Mouse (Mus musculus) splenic B cell, adult 2 months (primary cell): ENCODE measurements around the gene Olfr248.
"Not testable (repeated sequence)": the region's sequence is repeated elsewhere in the genome, so short reads cannot be mapped to it uniquely, and the experiment has no call there.

Source experiments
- DNase-seq: peaks from one replicate; pipeline ENCODE4 v3.0.0-alpha.2; 2011; ENCODE audit warnings: low read depth, low spot score
- H3K27me3 ChIP-seq: 2 replicates; pipeline ENCODE4 v1.6.1; 2012; ENCODE audit warnings: mild to moderate bottlenecking, low read length, moderate library complexity, mixed read lengths; ENCODE audit not compliant: control insufficient read depth, poor library complexity, insufficient read depth, severe bottlenecking
- H3K36me3 ChIP-seq: 2 replicates; pipeline ENCODE4 v1.6.1; 2012; ENCODE audit warnings: mild to moderate bottlenecking, low read length, moderate library complexity, mixed read lengths; ENCODE audit not compliant: control insufficient read depth, poor library complexity, insufficient read depth, severe bottlenecking

The Olfr248 gene

GRCm38 (mm10) chr1:174390746-174391145, at the start of gene Olfr248:
Olfr248 (plus strand) TSS chr1:174391046.
- H3K36me3 ChIP-seq: no peaks in the 10 kb centered on the region
- DNase-seq: no peak
- H3K27me3 ChIP-seq: no peaks in the 10 kb centered on the region

GRCm38 (mm10) chr1:174353636-174354035, 37.2 kb upstream of the Olfr248 start:
- H3K36me3 ChIP-seq, H3K27me3 ChIP-seq, DNase-seq: not testable (repeated sequence)

- no peaks in the 10 kb centered on the region for H3K27me3 ChIP-seq
- H3K36me3 ChIP-seq: no peaks in the 10 kb centered on the region
- DNase-seq: no peak
Measured at GRCm38 (mm10) chr1:174354640-174355039, 36.2 kb upstream of the Olfr248 start.

- no peak for DNase-seq
- H3K27me3 ChIP-seq: no peaks in the 10 kb centered on the region
- H3K36me3 ChIP-seq: no peaks in the 10 kb centered on the region
Measured at GRCm38 (mm10) chr1:174364882-174365451, 25.9 kb upstream of the Olfr248 start, which contains the start of gene Olfr417. Olfr417 (plus strand) TSS chr1:174365122.

- H3K36me3 ChIP-seq: no peaks in the 10 kb centered on the region
- no peaks in the 10 kb centered on the region for H3K27me3 ChIP-seq
- DNase-seq: no peak
Measured at GRCm38 (mm10) chr1:174373799-174374198, 17.0 kb upstream of the Olfr248 start.

GRCm38 (mm10) chr1:174422959-174423358, 32.1 kb downstream of the Olfr248 start:
- DNase-seq: no peak
- H3K27me3 ChIP-seq: no peaks in the 10 kb centered on the region
- no peaks in the 10 kb centered on the region for H3K36me3 ChIP-seq

- Histone ChIP-seq H3K36me3 (no peaks in the 10 kb centered on the region), H3K27me3 (no peaks in the 10 kb centered on the region)
- no peak for DNase-seq
Measured at GRCm38 (mm10) chr1:174423764-174424163, 32.9 kb downstream of the Olfr248 start, which contains the start of gene Olfr414. Olfr414 (plus strand) TSS chr1:174424064.

- H3K27me3 ChIP-seq: no peaks in the 10 kb centered on the region
- DNase-seq: no peak
- no peaks in the 10 kb centered on the region for H3K36me3 ChIP-seq
Measured at GRCm38 (mm10) chr1:174426180-174426986, 35.5 kb downstream of the Olfr248 start.

- Histone ChIP-seq H3K27me3 (no peaks in the 10 kb centered on the region), H3K36me3 (no peaks in the 10 kb centered on the region)
Measured at GRCm38 (mm10) chr1:174427402-174427801, 36.6 kb downstream of the Olfr248 start.

GRCm38 (mm10) chr1:174428407-174428806, 37.6 kb downstream of the Olfr248 start:
- Histone ChIP-seq H3K27me3 (no peaks in the 10 kb centered on the region), H3K36me3 (no peaks in the 10 kb centered on the region)
- DNase-seq: no peak

More at GRCm38 (mm10) chr1:174427402-174427801, 36.6 kb downstream of the Olfr248 start:
- DNase-seq: no peak

GRCm38 (mm10) chr1:174434121-174434520, 43.3 kb downstream of the Olfr248 start:
- Histone ChIP-seq H3K36me3 (no peaks in the 10 kb centered on the region), H3K27me3 (no peaks in the 10 kb centered on the region)
- DNase-seq: peak; percentile 6
